Mouse (Mus musculus) cerebellum, adult 2 months (tissue): ENCODE measurements around the gene Prok1.

Source experiments
- CTCF ChIP-seq: fragments of 200-500 bp; IDR thresholded peaks from 2 replicates; pipeline ENCODE4 v1.5.1; 2011; ENCODE audit warnings: low read depth, mild to moderate bottlenecking, control low read depth, low read length, moderate library complexity, borderline replicate concordance; ENCODE audit not compliant: insufficient read depth
- POLR2A ChIP-seq: fragments of 200-500 bp; IDR thresholded peaks from 2 replicates; pipeline ENCODE4 v1.6.1; 2011; ENCODE audit warnings: low read length, control low read depth, borderline replicate concordance; ENCODE audit not compliant: insufficient read depth

DNA sequence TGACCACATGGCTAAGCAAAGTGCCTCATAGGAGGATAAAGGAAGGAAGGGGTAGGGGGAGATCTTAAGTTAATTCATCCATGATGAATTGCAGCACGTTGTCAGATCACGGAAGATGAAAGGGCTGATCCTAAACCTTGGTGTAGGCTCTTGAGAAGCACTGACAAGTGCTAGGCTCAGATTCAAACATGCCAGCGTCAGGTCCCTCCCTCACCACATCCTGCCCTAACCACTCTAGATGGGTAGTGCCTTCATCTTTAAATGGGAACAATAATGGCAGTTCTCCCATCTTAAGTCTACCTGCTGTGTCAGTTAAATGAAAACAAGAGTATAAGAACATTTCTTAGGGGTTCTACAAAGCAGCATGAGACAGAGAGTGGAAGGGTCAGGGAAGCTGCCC, 53.9 kb downstream of the Prok1 start:
- TF ChIP-seq POLR2A (no peak), CTCF (no peak)
